Mouse (Mus musculus) liver, embryonic 11.5 days (tissue): Measurements from ENCODE around the gene Lamtor5. TPM values are rescaled to one million over a fixed set of nuclear protein-coding genes. Genes with fewer than 3 reads are reported as not detected.
A peak's percentile ranks its signal among the peaks of the same experiment; 100 is the strongest.

Experiments used
- ATAC-seq: fragments of 200-750 bp; cut with Nextera tagmentation; replicated peaks from 2 replicates; pipeline ENCODE4 v1.8.0; 2017; ENCODE audit warnings: moderate number of reproducible peaks, mild to moderate bottlenecking, moderate TSS enrichment, moderate library complexity; ENCODE audit not compliant: low FRiP score
- DNase-seq: peaks from one replicate; pipeline ENCODE4 v3.0.0-alpha.2; 2017; ENCODE audit warnings: low spot score
- H3K27ac ChIP-seq: fragments of 300-500 bp; sonication (generic); 2 replicates; pipeline ENCODE4 v1.5.1; 2014; ENCODE audit warnings: mild to moderate bottlenecking, low read depth, low read length, control low read depth
- H3K27me3 ChIP-seq: fragments of 300-500 bp; sonication (generic); replicated peaks from 2 replicates; pipeline ENCODE4 v1.6.1; 2014; ENCODE audit warnings: low read length, mixed read lengths; ENCODE audit not compliant: control insufficient read depth, insufficient read depth
- H3K36me3 ChIP-seq: fragments of 300-500 bp; sonication (generic); 2 replicates; pipeline ENCODE4 v1.6.1; 2014; ENCODE audit warnings: mild to moderate bottlenecking, low read length, moderate library complexity, mixed read lengths; ENCODE audit not compliant: control insufficient read depth, insufficient read depth
- H3K4me1 ChIP-seq: fragments of 300-500 bp; sonication (generic); replicated peaks from 2 replicates; pipeline ENCODE4 v1.6.1; 2014; ENCODE audit warnings: low read length, mixed read lengths; ENCODE audit not compliant: control insufficient read depth, insufficient read depth
- H3K4me2 ChIP-seq: fragments of 300-500 bp; sonication (generic); 2 replicates; pipeline ENCODE4 v1.6.1; 2014; ENCODE audit warnings: mild to moderate bottlenecking, control low read depth, moderate library complexity
- H3K4me3 ChIP-seq: fragments of 300-500 bp; sonication (generic); 2 replicates; pipeline ENCODE4 v1.5.1; 2014; ENCODE audit warnings: low read depth, low read length, control low read depth
- H3K9ac ChIP-seq: fragments of 300-500 bp; sonication (generic); 2 replicates; pipeline ENCODE4 v1.6.1; 2014; ENCODE audit warnings: low read depth, low read length, control low read depth
- H3K9me3 ChIP-seq: fragments of 300-500 bp; sonication (generic); 2 replicates; pipeline ENCODE4 v1.6.1; 2016; ENCODE audit warnings: low read length, inconsistent platforms, mixed read lengths; ENCODE audit not compliant: control insufficient read depth
- WGBS: fragments of 180-500 bp; shearing (Covaris S2); extraction: QIAGEN DNeasy Blood & Tissue Kit; methylation state at CpG from one replicate; pipeline ENCODE4 v1.1.7; 2014; 5-methylcytosine and 5-hydroxymethylcytosine counted together
- polyA plus RNA-seq: library from polyadenylated mRNA; unstranded; fragments of >200 nt; fragmentation: Nextera tagmentation; extraction: Ambion mirVana; gene quantifications from 2 replicates; pipeline ENCODE4 v1.2.1, GENCODE M21; 2014

Lamtor5 gene
- polyA plus RNA-seq, 1 experiment from 2014 or later: 185 TPM

- Histone ChIP-seq H3K27me3 (no peaks in the 10 kb centered on the region), H3K4me2 (no peak overlapping the region), H3K4me3 (no peak overlapping the region), H3K9ac (no peak overlapping the region), H3K36me3 (peaks cover 32% of the 10 kb centered on the region), H3K27ac (no peak overlapping the region), H3K4me1 (peaks cover 25% of the 10 kb centered on the region), H3K9me3 (no peaks in the 10 kb centered on the region)
- DNase-seq (no peak), ATAC-seq (no peak)
- 98% methylated on average over 1 of the region's 1 CpGs for WGBS
Measured at GRCm38 (mm10) chr3:107326442-107326841, 47.8 kb downstream of the Lamtor5 start.

- H3K9me3 ChIP-seq: no peaks in the 10 kb centered on the region
- H3K27me3 ChIP-seq: no peaks in the 10 kb centered on the region
- H3K36me3 ChIP-seq: peaks cover 18% of the 10 kb centered on the region
- no peak overlapping the region for H3K27ac ChIP-seq
- peak overlapping the region; percentile 97 for H3K4me2 ChIP-seq
- peaks cover 24% of the 10 kb centered on the region for H3K4me1 ChIP-seq
- 71% methylated on average over 28 of the region's 28 CpGs for WGBS
- H3K9ac ChIP-seq: peak overlapping the region; percentile 99
- ATAC-seq (no peak), DNase-seq (no peak)
- peak overlapping the region; percentile 97 for H3K4me3 ChIP-seq
Measured at GRCm38 (mm10) chr3:107330503-107331424, 52.1 kb downstream of the Lamtor5 start.

DNA sequence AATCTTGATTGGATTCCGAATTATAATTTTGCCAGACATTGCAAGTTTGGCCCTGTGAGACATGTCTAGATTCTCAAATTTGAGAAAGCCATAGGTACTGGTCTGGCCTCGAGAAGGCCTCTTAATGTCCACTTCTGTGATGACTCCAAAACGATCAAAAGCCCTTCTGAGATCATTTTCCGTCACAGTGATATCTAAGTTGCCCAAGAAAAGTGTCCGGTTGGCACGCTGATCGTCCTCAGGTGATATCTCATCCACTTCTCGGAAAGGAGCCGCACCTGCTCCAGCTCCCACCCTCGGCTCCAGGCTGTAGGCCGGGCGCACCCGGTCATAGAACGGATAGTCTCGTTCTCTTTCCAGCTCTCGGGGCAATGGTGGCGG lies 53.1 kb downstream of the Lamtor5 start:
- H3K4me3 ChIP-seq: peak overlapping the region; percentile 97
- peak overlapping the region; percentile 99 for H3K9ac ChIP-seq
- peaks cover 24% of the 10 kb centered on the region for H3K4me1 ChIP-seq
- H3K27me3 ChIP-seq: no peaks in the 10 kb centered on the region
- H3K9me3 ChIP-seq: no peaks in the 10 kb centered on the region
- H3K4me2 ChIP-seq: peak overlapping the region; percentile 97
- H3K36me3 ChIP-seq: peaks cover 18% of the 10 kb centered on the region
- peak overlapping the region; percentile 97; the same call in 1 of the 2 replicates for H3K27ac ChIP-seq
- DNase-seq: no peak
- ATAC-seq: no peak
- 19% methylated on average over 17 of the region's 17 CpGs for WGBS

- peaks cover 18% of the 10 kb centered on the region for H3K36me3 ChIP-seq
- peak overlapping the region; percentile 97 for H3K4me2 ChIP-seq
- H3K27ac ChIP-seq: peak overlapping the region; percentile 97
- H3K4me1 ChIP-seq: peaks cover 24% of the 10 kb centered on the region
- H3K27me3 ChIP-seq: no peaks in the 10 kb centered on the region
- DNase-seq (no peak), ATAC-seq (no peak)
- under 1% methylated on average over 75 of the region's 75 CpGs for WGBS
- no peaks in the 10 kb centered on the region for H3K9me3 ChIP-seq
- peak overlapping the region; percentile 99 for H3K9ac ChIP-seq
- H3K4me3 ChIP-seq: peak overlapping the region; percentile 97
Measured at GRCm38 (mm10) chr3:107332127-107332959, 53.7 kb downstream of the Lamtor5 start.

DNA sequence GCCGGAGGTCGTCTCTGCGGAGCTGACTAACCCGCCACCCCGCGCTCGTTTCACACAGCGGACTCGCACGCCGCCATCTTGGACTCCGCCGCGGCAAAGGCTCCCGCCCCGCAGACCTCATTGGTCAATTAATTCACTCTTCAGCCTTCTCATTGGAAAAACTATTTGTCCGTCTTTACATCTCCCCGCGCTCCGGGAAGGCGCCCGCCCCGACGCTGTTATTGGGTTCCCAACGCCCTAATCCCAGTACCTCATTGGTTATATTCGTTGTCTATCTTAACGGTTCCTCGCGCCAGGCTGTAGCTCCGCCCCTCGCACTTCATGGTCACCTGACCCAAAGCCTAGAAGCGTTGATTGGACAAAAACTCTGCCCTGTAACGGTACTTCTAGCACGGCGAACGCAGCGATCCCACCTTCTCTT lies 54.3 kb downstream of the Lamtor5 start:
- DNase-seq: no peak
- peak overlapping the region; percentile 99 for H3K9ac ChIP-seq
- under 1% methylated on average over 37 of the region's 37 CpGs for WGBS
- ATAC-seq: peak; percentile 89
- peaks cover 24% of the 10 kb centered on the region for H3K4me1 ChIP-seq
- H3K9me3 ChIP-seq: no peaks in the 10 kb centered on the region
- peaks cover 14% of the 10 kb centered on the region for H3K36me3 ChIP-seq
- H3K4me3 ChIP-seq: peak overlapping the region; percentile 97
- no peaks in the 10 kb centered on the region for H3K27me3 ChIP-seq
- peak overlapping the region; percentile 97 for H3K4me2 ChIP-seq
- peak overlapping the region; percentile 97 for H3K27ac ChIP-seq

Other genes starting within 250 kb of the Lamtor5 start
- 3.4 and 3.6 TPM in 2 replicates for gene Kcna3, start 242.7 kb upstream of the Lamtor5 start, polyA plus RNA-seq
- gene Kcna2, start 177.7 kb upstream of the Lamtor5 start, polyA plus RNA-seq: 0.05 and 0.08 TPM in 2 replicates
- gene Kcna10, start 95.8 kb upstream of the Lamtor5 start, polyA plus RNA-seq: not detected in 2 replicates
- gene Cym, start 57.1 kb upstream of the Lamtor5 start, polyA plus RNA-seq: 0.14 and 0.27 TPM in 2 replicates
- not detected in 2 replicates for gene A630076J17Rik, start 48.2 kb upstream of the Lamtor5 start, polyA plus RNA-seq
- gene Prok1, start 39.2 kb upstream of the Lamtor5 start, polyA plus RNA-seq: not detected in 2 replicates
- gene Slc16a4, start 12.4 kb downstream of the Lamtor5 start, polyA plus RNA-seq: 1.4 and 1.9 TPM in 2 replicates
- gene Rbm15, start 54.8 kb downstream of the Lamtor5 start, polyA plus RNA-seq: 16.3 and 16.9 TPM in 2 replicates
- gene Kcnc4, start 180.7 kb downstream of the Lamtor5 start, polyA plus RNA-seq: 0.04 and 0.05 TPM in 2 replicates
- 0.91 and 2.0 TPM in 2 replicates for gene Slc6a17, start 239.2 kb downstream of the Lamtor5 start, polyA plus RNA-seq